Mouse (Mus musculus) neural tube, embryonic 14.5 days (tissue): ENCODE measurements around the gene Atxn1l. TPM values are rescaled to one million over a fixed set of nuclear protein-coding genes. Genes with fewer than 3 reads are reported as not detected.

Source experiments
- ATAC-seq: fragments of 200-750 bp; cut with Nextera tagmentation; 2 replicates; pipeline ENCODE4 v1.8.0; 2017; ENCODE audit warnings: low read depth, mild to moderate bottlenecking, moderate TSS enrichment, moderate library complexity
- H3K27ac ChIP-seq: fragments of 300-500 bp; sonication (generic); 2 replicates; pipeline ENCODE4 v1.5.1; 2014; ENCODE audit warnings: low read depth, mild to moderate bottlenecking, control low read depth, low read length, moderate library complexity, mixed read lengths
- H3K27me3 ChIP-seq: fragments of 300-500 bp; sonication (generic); 2 replicates; pipeline ENCODE4 v1.6.1; 2014; ENCODE audit warnings: low read length; ENCODE audit not compliant: control insufficient read depth, insufficient read depth
- H3K36me3 ChIP-seq: fragments of 300-500 bp; sonication (generic); 2 replicates; pipeline ENCODE4 v1.6.1; 2014; ENCODE audit warnings: low read length, mixed read lengths; ENCODE audit not compliant: control insufficient read depth, insufficient read depth
- H3K4me1 ChIP-seq: fragments of 300-500 bp; sonication (generic); 2 replicates; pipeline ENCODE4 v1.6.1; 2014; ENCODE audit warnings: low read length; ENCODE audit not compliant: control insufficient read depth, insufficient read depth
- H3K4me2 ChIP-seq: fragments of 300-500 bp; sonication (generic); 2 replicates; pipeline ENCODE4 v1.6.1; 2014; ENCODE audit warnings: mild to moderate bottlenecking, low read depth, low read length, control low read depth
- H3K4me3 ChIP-seq: fragments of 300-500 bp; sonication (generic); 2 replicates; pipeline ENCODE4 v1.5.1; 2014; ENCODE audit warnings: low read depth, low read length, control low read depth, mixed read lengths
- H3K9ac ChIP-seq: fragments of 300-500 bp; sonication (generic); replicated peaks from 2 replicates; pipeline ENCODE4 v1.6.1; 2014; ENCODE audit warnings: low read depth, mild to moderate bottlenecking, control low read depth, low read length, mixed read lengths
- H3K9me3 ChIP-seq: fragments of 300-500 bp; sonication (generic); 2 replicates; pipeline ENCODE4 v1.6.1; 2016; ENCODE audit warnings: low read length; ENCODE audit not compliant: control insufficient read depth
- WGBS: fragments of 180-500 bp; shearing (Covaris S2); extraction: QIAGEN DNeasy Blood & Tissue Kit; methylation state at CpG from one replicate; pipeline ENCODE4 v1.1.7; 2014; 5-methylcytosine and 5-hydroxymethylcytosine counted together
- polyA plus RNA-seq: library from polyadenylated mRNA; unstranded; fragments of >200 nt; fragmentation: Nextera tagmentation; extraction: Ambion mirVana; gene quantifications from 2 replicates; pipeline ENCODE4 v1.2.1, GENCODE M21; 2014

Gene Atxn1l
- polyA plus RNA-seq, 1 experiment from 2014 or later = 3.7 TPM

GRCm38 (mm10) chr8:109747468-109748199 is 10.1 kb upstream of the Atxn1l start:
- no peak overlapping the region for H3K4me3 ChIP-seq
- H3K9ac ChIP-seq = no peak overlapping the region
- no peaks in the 10 kb centered on the region for H3K27me3 ChIP-seq
- no peak overlapping the region for H3K27ac ChIP-seq
- whole genome bisulfite sequencing = 88% methylated on average over 12 of the region's 12 CpGs
- no peak for ATAC-seq
- no peak overlapping the region for H3K4me2 ChIP-seq
- H3K4me1 ChIP-seq = no peaks in the 10 kb centered on the region
- H3K36me3 ChIP-seq = no peaks in the 10 kb centered on the region
- no peaks in the 10 kb centered on the region for H3K9me3 ChIP-seq

- Histone ChIP-seq H3K4me2 (peak overlapping the region; percentile 76), H3K36me3 (peaks cover 4% of the 10 kb centered on the region), H3K27me3 (no peaks in the 10 kb centered on the region), H3K9ac (no peak overlapping the region), H3K4me1 (peaks cover 9% of the 10 kb centered on the region; the same call in 1 of the 2 replicates), H3K9me3 (no peaks in the 10 kb centered on the region), H3K4me3 (peak overlapping the region; percentile 99), H3K27ac (no peak overlapping the region; the same call in 1 of the 2 replicates)
- ATAC-seq = no peak; the same call in 1 of the 2 replicates
- 94% methylated on average over 1 of the region's 1 CpGs for WGBS
Observed at GRCm38 (mm10) chr8:109738049-109738380, 476 bp upstream of the Atxn1l start.

- Histone ChIP-seq H3K27me3 (no peaks in the 10 kb centered on the region), H3K4me2 (peak overlapping the region; percentile 76), H3K9me3 (no peaks in the 10 kb centered on the region), H3K4me1 (peaks cover 9% of the 10 kb centered on the region; the same call in 1 of the 2 replicates), H3K27ac (no peak overlapping the region), H3K36me3 (peaks cover 15% of the 10 kb centered on the region), H3K4me3 (peak overlapping the region; percentile 99), H3K9ac (peak overlapping the region; percentile 94)
- WGBS = 10% methylated on average over 8 of the region's 8 CpGs
- ATAC-seq = no peak
Observed at GRCm38 (mm10) chr8:109736819-109737218, 720 bp downstream of the Atxn1l start.

GRCm38 (mm10) chr8:109734018-109734417 is 3.5 kb downstream of the Atxn1l start:
- no peaks in the 10 kb centered on the region for H3K27me3 ChIP-seq
- peaks cover 23% of the 10 kb centered on the region for H3K36me3 ChIP-seq
- H3K9ac ChIP-seq = no peak overlapping the region
- H3K4me1 ChIP-seq = peaks cover 9% of the 10 kb centered on the region; the same call in 1 of the 2 replicates
- H3K4me3 ChIP-seq = no peak overlapping the region
- no peaks in the 10 kb centered on the region for H3K9me3 ChIP-seq
- H3K4me2 ChIP-seq = no peak overlapping the region
- no peak for ATAC-seq
- 91% methylated on average over 3 of the region's 3 CpGs for WGBS
- H3K27ac ChIP-seq = no peak overlapping the region

- no peak overlapping the region for H3K4me3 ChIP-seq
Observed at GRCm38 (mm10) chr8:109731012-109731411, 6.5 kb downstream of the Atxn1l start.

GRCm38 (mm10) chr8:109725106-109725505 is 12.4 kb downstream of the Atxn1l start:
- Histone ChIP-seq H3K9ac (no peak overlapping the region), H3K4me1 (no peaks in the 10 kb centered on the region), H3K36me3 (peaks cover 75% of the 10 kb centered on the region), H3K9me3 (no peaks in the 10 kb centered on the region), H3K4me3 (no peak overlapping the region), H3K27ac (no peak overlapping the region), H3K4me2 (no peak overlapping the region), H3K27me3 (no peaks in the 10 kb centered on the region)
- 93% methylated on average over 3 of the region's 3 CpGs for WGBS
- ATAC-seq = no peak

More at GRCm38 (mm10) chr8:109731012-109731411, 6.5 kb downstream of the Atxn1l start:
- H3K36me3 ChIP-seq = peaks cover 41% of the 10 kb centered on the region
- no peak for ATAC-seq
- no peaks in the 10 kb centered on the region for H3K27me3 ChIP-seq
- H3K27ac ChIP-seq = no peak overlapping the region
- WGBS = 83% methylated on average over 3 of the region's 3 CpGs
- H3K9me3 ChIP-seq = no peaks in the 10 kb centered on the region
- H3K9ac ChIP-seq = no peak overlapping the region
- H3K4me2 ChIP-seq = no peak overlapping the region
- no peaks in the 10 kb centered on the region; the same call in 1 of the 2 replicates for H3K4me1 ChIP-seq

- WGBS = 98% methylated on average over 5 of the region's 5 CpGs
- H3K4me1 ChIP-seq = no peaks in the 10 kb centered on the region
- H3K36me3 ChIP-seq = peaks cover 72% of the 10 kb centered on the region
- H3K27me3 ChIP-seq = no peaks in the 10 kb centered on the region
- H3K9ac ChIP-seq = no peak overlapping the region
- ATAC-seq = no peak
- H3K27ac ChIP-seq = no peak overlapping the region
- no peaks in the 10 kb centered on the region for H3K9me3 ChIP-seq
- H3K4me3 ChIP-seq = no peak overlapping the region
- no peak overlapping the region for H3K4me2 ChIP-seq
Observed at GRCm38 (mm10) chr8:109714961-109715360, 22.6 kb downstream of the Atxn1l start.

- H3K4me2 ChIP-seq = no peak overlapping the region
- H3K4me3 ChIP-seq = no peak overlapping the region
- no peak for ATAC-seq
- no peaks in the 10 kb centered on the region for H3K27me3 ChIP-seq
- H3K4me1 ChIP-seq = peaks cover 12% of the 10 kb centered on the region
- no peaks in the 10 kb centered on the region for H3K9me3 ChIP-seq
- peaks cover 71% of the 10 kb centered on the region for H3K36me3 ChIP-seq
- H3K9ac ChIP-seq = no peak overlapping the region
- H3K27ac ChIP-seq = no peak overlapping the region
- 94% methylated on average over 1 of the region's 1 CpGs for WGBS
Observed at GRCm38 (mm10) chr8:109712521-109712920, 25.0 kb downstream of the Atxn1l start.

GRCm38 (mm10) chr8:109707921-109708320 is 29.6 kb downstream of the Atxn1l start:
- H3K36me3 ChIP-seq = peaks cover 50% of the 10 kb centered on the region
- no peak for ATAC-seq
- H3K4me2 ChIP-seq = no peak overlapping the region; the same call in 1 of the 2 replicates

More at GRCm38 (mm10) chr8:109707921-109708320, 29.6 kb downstream of the Atxn1l start:
- peaks cover 23% of the 10 kb centered on the region for H3K4me1 ChIP-seq
- 96% methylated on average over 4 of the region's 4 CpGs for WGBS
- H3K27me3 ChIP-seq = no peaks in the 10 kb centered on the region
- H3K9ac ChIP-seq = no peak overlapping the region
- H3K9me3 ChIP-seq = no peaks in the 10 kb centered on the region
- H3K27ac ChIP-seq = no peak overlapping the region
- H3K4me3 ChIP-seq = no peak overlapping the region
